Mouse (Mus musculus) gastrocnemius, adult 8-10 months (tissue): Measurements from ENCODE around the gene H2-DMb2. TPM values are rescaled to one million over a fixed set of nuclear protein-coding genes. Genes with fewer than 3 reads are reported as not detected.

Experiments
- DNase-seq, 2 experiments: peaks; one replicate each; pipeline ENCODE4 v3.0.0; 2022; ENCODE audit warnings: low spot score in 2 of 2
- total RNA-seq, 4 experiments: library from RNA; stranded (reverse); gene quantifications; 2 replicates each; pipeline ENCODE4 v1.2.4; 2022

H2-DMb2 gene
- total RNA-seq, 4 experiments from 2014 or later, result 0.40 to 0.61 TPM; not detected in 2

- no peak for DNase-seq
Measured at GRCm38 (mm10) chr17:34179019-34179418, 35.9 kb downstream of the H2-DMb2 start.

GRCm38 (mm10) chr17:34179913-34180859, 37.1 kb downstream of the H2-DMb2 start:
- no peak for DNase-seq

DNA sequence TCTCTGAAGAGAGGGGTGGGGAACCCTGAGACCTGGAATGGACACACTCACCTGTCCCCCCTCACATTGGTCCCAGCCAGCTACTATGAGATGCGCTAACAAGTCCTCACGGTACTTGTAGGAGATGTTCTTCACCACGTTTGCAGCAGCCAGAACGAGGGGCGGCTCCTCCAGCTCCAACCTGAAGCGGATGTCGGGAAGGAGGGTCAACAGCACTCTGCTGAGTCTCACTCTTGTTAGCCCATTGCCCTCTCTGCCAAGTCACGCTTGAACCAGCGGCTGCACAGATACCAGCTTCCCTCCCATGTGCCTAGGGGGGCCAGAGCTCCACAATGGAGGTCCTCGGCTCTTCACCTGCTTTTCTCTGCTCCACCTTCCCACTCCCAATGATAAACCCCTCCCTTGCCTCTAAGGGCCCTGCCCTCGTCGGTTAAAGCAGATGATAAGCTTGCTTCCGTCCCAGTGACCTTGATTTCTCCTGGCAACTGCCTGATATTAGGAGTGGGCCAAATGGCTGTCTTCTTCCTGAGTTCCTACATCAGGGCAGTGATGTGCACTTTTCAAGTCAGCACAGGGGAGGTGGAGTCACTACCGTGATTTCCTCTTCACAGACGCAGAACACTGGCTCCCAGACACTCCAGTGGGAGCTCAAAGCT, 40.6 kb downstream of the H2-DMb2 start:
- DNase-seq, result no peak

GRCm38 (mm10) chr17:34185526-34185925, 42.4 kb downstream of the H2-DMb2 start:
- no peak for DNase-seq

DNA sequence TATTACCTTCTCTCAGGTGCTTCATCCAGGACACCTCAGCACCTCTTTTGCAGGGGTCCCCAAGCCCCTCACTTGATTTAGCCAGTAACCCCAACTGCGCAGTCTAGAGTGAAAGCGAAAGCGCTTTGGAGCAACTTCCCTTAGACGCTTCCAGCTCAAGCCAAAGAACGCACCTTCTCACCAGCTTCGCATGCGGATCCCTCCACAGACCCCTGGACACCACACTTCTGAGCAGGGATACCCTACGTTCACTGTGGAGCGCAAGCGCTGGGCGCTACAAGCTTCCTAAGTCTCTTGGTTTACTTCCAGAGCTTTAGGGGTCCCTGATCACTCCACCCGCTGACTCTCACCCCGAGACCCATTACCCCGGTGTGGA, 43.8 kb downstream of the H2-DMb2 start:
- DNase-seq, result no peak

DNA sequence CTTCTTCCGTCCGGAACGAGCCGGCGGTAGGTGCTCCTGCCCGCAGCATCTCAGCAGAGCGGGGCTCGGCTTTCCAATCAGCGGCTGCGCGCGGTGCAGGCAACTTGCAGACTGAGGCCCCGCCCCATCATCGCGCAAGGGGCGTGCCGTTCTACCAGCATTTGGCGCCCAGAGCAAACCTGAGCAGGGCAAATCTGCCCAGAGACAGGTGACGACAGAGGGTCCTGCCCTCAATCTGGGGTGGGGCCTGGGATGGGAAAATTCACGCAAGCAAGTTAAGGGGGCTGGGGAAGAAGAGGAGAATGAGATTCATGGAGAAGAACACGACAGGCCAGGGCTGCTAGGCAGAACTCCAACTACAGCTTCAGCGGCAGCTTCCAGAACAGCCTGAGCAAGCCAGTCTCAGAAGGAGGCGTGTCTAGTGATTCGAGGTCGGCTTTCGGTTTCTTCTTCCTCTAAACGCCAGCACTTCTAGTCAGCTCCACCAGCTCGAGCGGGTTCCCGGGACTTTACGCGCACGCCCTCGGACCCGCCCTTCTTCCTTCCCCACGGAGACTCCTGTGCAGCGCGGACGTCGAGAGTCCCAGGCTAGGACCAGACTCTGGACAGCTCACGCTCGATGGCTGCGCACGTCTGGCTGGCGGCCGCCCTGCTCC, 44.3 kb downstream of the H2-DMb2 start, which contains the start of the genes Tap1 and Psmb9:
TSS of gene Tap1 (plus strand) at position 293 of the 656 bp plus-strand sequence.
TSS of gene Psmb9 (minus strand) at position 504 of the 656 bp plus-strand sequence.
- DNase-seq, result peak; percentile 96

DNA sequence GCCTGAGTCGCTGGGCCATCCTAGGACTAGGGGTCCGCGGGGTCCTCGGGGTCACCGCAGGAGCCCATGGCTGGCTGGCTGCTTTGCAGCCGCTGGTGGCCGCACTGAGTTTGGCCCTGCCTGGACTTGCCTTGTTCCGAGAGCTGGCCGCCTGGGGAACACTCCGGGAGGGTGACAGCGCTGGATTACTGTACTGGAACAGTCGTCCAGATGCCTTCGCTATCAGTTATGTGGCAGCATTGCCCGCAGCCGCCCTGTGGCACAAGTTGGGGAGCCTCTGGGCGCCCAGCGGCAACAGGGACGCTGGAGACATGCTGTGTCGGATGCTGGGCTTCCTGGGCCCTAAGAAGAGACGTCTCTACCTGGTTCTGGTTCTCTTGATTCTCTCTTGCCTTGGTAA, 44.9 kb downstream of the H2-DMb2 start:
- no peak for DNase-seq

DNA sequence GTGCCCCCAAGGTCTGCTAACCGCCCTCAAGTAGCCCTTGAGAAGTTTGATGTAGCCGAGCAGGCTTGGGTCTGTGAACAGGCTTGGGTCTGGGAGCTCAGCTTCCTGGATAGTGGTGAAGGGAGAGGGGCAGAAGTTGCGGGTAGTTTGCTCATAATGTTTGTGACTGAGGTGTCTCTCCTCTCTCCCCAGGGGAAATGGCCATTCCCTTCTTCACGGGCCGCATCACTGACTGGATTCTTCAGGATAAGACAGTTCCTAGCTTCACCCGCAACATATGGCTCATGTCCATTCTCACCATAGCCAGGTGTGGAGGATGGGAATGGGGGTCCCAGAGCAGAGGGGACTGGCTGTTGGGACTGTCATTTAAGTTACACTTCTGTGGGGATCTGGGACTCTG, 45.9 kb downstream of the H2-DMb2 start:
- DNase-seq, result no peak

DNA sequence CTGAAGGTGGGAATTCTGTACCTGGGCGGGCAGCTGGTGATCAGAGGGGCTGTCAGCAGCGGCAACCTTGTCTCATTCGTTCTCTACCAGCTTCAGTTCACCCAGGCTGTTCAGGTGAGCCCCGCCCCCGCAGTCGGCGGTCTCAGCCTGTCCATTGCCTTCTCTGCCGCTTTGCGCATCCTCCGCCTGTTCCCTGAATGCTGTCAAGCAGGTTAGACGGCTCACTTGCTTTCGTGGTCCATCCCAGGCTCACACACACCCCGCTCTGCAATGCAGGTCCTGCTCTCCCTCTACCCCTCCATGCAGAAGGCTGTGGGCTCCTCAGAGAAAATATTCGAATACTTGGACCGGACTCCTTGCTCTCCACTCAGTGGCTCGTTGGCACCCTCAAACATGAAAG, 49.7 kb downstream of the H2-DMb2 start:
- DNase-seq, result no peak

DNA sequence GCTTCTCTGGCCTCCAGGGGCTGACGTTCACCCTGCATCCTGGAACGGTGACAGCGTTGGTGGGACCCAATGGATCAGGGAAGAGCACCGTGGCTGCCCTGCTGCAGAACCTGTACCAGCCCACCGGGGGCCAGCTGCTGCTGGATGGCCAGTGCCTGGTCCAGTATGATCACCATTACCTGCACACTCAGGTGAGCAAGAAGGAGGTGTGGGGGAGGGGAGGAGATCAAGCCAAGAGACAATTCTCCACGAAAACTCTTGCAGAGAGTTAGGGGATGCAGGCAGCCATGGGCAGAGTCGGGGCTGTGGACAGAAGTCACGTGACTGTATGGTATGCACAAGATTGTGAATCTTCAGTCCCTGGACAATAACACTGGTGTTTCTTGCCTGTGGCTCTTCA, 50.4 kb downstream of the H2-DMb2 start:
- DNase-seq, result no peak

- DNase-seq, result no peak
Measured at GRCm38 (mm10) chr17:34194723-34195122, 51.6 kb downstream of the H2-DMb2 start.

DNA sequence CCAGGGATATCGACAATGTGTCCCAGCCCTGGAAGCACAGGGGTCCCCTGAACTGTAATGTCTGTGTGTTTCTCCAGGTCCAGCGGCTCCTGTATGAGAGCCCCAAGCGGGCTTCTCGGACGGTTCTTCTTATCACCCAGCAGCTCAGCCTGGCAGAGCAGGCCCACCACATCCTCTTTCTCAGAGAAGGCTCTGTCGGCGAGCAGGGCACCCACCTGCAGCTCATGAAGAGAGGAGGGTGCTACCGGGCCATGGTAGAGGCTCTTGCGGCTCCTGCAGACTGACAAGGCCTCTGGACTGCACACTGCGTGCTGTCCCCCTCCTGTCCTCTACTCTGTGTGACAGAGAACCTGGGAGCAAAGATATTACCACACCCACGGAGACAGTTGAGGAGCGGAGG, 53.4 kb downstream of the H2-DMb2 start:
- no peak for DNase-seq

DNA sequence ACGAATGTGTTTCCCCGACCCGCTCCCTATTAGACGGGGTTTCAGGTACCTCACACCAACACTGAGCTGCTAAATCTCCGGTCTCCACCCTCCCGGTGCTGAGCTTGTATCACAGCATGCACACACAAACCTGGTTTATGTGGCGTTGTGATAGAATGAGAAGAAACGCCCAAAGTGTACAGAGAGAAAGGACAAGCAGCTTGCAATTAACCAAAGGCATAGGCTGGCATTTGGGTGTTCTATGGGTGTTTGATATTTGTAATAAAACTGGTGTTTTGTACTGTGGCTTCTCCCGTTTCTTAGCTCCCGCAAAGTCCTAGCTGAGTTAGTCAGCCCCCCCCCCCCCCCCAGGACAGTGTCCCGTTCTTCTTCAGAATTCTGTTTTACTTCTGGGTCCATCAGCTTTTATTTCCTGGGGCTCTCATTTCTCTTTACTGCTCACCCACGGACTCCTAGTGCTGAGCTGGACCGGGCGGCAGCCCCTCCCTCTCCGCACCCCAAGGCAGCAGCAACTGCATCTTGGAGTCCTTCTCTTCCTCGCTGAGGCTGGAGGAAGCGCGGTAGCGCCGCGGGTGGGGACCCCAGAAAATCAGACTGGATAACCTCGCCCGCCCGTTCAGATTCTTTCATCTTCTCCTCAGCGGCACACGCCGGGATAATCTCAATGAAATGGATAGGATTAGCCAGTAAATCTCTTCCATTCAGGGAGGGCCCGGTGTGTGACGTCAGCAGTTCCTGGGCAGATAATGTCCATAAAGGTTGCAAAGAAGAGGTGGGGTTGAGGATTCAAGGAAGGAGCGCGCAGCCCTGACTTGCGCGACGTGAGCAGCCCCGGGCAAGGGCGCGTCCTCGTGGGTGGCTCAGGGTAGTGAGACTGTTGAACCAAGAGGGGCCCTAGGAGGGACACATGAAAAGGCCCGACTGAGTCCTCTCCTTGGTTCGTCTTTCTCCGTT, 54.1 kb downstream of the H2-DMb2 start, which contains the start of gene Psmb8:
TSS of gene Psmb8 (plus strand) at position 781 of the 954 bp plus-strand sequence.
- DNase-seq, result peak; percentile 78 to 81

GRCm38 (mm10) chr17:34197904-34198520, 54.9 kb downstream of the H2-DMb2 start:
- DNase-seq, result no peak

DNA sequence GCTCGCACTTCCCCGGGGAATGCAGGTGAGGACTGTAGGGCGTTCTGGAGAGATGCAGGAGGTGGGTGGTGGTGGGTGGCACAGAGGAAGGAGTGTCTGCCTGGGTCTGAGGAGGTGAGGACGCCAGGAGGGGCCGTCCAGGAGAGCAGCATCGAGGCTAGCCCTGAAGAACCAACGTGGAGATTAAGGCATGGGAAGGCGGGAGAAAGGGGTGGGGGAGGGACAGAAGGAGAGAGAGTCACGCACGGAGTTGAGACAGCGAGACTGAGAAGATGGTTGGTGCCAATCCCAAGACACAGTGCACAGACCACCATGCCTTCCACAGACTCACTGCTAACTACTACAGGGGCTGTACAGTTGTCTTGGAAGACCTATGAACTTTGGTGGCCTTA, 55.4 kb downstream of the H2-DMb2 start:
- DNase-seq, result no peak

GRCm38 (mm10) chr17:34199050-34199619, 56.0 kb downstream of the H2-DMb2 start:
- no peak for DNase-seq

DNA sequence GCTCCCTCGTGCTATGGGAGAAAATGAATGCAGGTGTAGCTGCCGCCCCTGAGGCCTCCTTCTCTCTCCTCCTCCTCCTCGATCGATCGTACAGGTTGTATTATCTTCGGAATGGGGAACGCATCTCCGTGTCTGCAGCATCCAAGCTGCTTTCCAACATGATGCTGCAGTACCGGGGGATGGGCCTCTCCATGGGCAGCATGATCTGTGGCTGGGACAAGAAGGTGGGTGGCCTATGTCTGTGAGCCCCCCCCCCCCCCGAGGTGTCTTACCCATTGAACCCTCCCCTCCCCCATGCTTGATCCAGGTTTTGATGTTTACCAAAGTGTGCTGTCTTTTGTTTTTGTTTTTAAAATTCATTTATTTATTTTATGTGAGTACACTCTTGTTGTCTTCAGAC, 56.9 kb downstream of the H2-DMb2 start:
- no peak for DNase-seq

DNA sequence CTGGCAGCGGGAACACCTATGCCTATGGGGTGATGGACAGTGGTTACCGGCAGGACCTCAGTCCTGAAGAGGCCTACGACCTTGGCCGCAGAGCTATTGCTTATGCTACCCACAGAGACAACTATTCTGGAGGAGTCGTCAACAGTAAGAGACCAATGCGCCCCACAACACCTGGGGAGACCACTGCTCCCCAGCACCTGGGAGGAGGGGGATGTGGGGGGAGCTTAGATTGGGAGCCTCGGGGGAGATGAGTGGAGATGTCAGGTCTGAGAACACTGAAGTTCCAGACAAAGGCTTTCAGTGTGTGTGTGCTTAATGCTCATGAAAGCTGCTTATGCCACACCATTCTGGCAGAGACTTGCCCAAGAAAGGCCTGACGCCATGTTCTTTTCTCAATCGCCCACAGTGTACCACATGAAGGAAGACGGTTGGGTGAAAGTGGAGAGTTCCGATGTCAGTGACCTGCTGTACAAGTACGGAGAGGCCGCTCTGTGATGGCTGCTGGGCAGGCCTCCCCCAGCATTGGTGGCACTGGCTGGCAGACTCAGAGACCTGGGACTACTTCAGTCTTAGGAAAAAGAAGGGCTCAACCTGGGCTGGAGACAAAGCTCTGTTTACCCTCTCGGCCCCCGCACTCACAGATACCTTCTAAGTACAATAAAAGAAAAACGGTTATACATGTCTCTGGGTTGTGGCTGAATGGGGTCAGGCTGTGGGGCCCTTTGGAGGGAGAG, 57.8 kb downstream of the H2-DMb2 start:
- DNase-seq, result no peak
